Mouse (Mus musculus) splenic B cell, adult 2 months (primary cell): ENCODE data around the gene Slc25a48.

ENCODE experiments used
- DNase-seq: peaks from one replicate; pipeline ENCODE4 v3.0.0-alpha.2; 2011; ENCODE audit warnings: low read depth, low spot score
- H3K27me3 ChIP-seq: 2 replicates; pipeline ENCODE4 v1.6.1; 2012; ENCODE audit warnings: mild to moderate bottlenecking, low read length, moderate library complexity, mixed read lengths; ENCODE audit not compliant: control insufficient read depth, poor library complexity, insufficient read depth, severe bottlenecking
- H3K36me3 ChIP-seq: 2 replicates; pipeline ENCODE4 v1.6.1; 2012; ENCODE audit warnings: mild to moderate bottlenecking, low read length, moderate library complexity, mixed read lengths; ENCODE audit not compliant: control insufficient read depth, poor library complexity, insufficient read depth, severe bottlenecking

Slc25a48 gene

DNA sequence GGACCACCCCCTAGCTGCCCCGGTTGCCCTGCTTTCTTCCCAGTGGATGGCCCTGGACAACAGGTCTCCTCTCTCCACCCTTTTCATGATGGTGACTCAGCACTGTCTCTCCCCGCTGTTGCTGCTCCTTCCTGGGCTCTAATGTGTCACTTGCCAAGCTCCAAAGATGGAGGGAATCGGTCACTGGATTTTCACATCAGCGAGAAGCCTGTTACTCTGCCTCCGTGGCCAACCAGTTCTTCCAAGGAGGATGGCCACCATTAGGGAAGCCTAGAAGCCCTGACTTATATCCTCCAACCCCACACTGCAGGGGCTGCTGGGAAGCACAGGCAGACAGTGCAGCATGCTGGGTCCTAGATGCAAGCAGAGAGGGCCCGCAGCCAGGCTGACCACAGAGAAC is 33.1 kb downstream of the Slc25a48 start:
- Histone ChIP-seq H3K36me3 (no peaks in the 10 kb centered on the region), H3K27me3 (no peaks in the 10 kb centered on the region)
- no peak for DNase-seq

DNA sequence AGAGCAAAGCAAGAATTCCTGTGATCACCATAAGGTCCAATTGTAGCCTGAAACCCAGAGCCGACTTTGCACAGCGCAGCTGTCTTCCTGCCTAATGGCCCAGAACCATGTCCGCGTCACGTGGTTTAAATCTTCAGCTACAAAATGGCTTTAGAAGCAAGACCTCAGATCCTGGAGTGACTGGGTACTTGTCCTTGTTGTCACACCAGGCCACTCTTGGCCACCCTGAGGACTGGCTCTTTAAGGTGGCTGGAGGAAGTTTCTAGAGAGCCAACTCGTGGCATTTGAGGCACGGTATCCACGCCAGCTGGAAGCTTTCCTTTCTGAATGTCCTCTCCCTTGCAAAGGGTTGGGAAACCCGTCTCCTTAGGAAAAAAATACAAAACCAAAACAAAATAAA is 33.8 kb downstream of the Slc25a48 start:
- Histone ChIP-seq H3K36me3 (no peaks in the 10 kb centered on the region), H3K27me3 (no peaks in the 10 kb centered on the region)
- no peak for DNase-seq

DNA sequence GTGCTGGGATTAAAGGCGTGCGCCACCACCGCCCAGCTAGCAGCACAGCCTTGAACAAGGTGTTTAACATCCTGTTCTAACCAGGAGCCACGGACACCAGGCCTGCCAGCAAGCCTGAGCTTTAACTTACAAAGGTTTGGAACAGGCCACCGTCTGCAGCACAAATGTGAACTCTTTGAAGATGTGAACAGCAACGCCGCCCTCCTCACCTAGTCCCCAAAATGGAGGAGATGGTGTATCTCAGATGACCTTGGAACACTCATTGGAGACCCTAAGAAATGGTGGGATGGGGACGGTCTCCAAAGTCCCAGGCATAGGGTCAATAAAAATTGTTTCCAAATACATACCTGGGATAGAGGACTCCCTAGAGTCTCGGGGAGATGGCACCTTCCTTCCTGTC is 34.5 kb downstream of the Slc25a48 start:
- Histone ChIP-seq H3K27me3 (no peaks in the 10 kb centered on the region), H3K36me3 (no peaks in the 10 kb centered on the region)
- no peak for DNase-seq

DNA sequence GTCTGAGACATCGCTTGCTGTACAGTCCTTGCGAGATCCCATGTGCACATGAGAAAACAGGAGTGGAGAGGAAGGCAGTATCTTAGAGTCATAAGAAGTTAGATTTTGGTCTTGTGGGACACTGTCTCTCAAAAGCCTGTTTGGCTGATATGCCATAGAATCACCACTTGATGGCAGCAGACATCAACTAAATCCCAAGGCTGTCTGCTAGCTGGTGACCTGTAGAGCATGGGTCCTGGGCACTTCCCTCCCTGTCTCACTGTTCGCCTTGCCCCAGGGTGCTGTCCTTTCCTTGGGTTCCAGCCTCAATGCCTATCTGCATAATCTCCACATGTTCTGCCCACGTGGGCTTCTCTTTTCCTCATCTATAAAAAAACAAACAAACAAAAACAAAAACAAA is 37.2 kb downstream of the Slc25a48 start:
- DNase-seq = peak; percentile 59
- Histone ChIP-seq H3K27me3 (no peaks in the 10 kb centered on the region), H3K36me3 (no peaks in the 10 kb centered on the region)

DNA sequence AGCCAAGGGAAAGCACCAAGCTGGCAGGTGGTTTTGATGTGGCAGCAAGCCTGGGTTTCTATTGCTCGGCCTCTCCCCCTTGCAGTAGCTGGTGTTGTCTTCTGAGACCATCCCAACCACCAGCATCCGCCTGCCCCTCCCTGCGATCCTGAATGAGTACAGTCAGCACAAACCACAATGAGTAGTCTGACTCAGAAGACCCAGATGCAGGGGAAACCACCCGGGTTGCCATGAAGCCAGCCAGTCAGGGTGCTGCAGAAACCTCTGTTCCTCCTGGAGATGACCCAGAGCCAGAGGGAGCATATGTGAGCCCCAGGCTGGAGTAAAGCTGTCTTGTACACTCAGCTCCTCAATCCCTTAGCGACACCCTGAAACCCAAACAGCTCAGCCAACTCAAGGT is 38.6 kb downstream of the Slc25a48 start:
- Histone ChIP-seq H3K36me3 (no peaks in the 10 kb centered on the region), H3K27me3 (no peaks in the 10 kb centered on the region)
- DNase-seq = no peak

DNA sequence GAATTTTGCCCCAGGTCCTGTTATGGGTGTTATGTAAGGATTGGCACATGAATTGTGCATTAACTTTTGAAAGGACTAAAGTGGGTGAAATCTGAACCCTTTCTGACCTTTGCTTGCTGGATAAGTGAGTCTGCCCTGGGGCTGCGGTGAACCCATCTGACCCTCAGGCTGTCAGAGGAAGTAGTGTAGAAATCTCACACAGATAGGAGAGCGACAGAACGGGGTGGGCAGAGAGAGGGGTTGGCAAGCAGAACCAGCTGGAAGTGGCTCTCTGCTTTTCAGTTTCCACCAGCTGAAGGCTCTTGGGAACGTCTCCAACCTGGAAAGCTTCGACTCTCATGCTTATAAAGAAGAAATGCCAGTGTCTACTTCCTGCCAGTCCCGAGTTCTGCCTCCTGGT is 39.1 kb downstream of the Slc25a48 start:
- no peak for DNase-seq
- Histone ChIP-seq H3K27me3 (no peaks in the 10 kb centered on the region), H3K36me3 (no peaks in the 10 kb centered on the region)

DNA sequence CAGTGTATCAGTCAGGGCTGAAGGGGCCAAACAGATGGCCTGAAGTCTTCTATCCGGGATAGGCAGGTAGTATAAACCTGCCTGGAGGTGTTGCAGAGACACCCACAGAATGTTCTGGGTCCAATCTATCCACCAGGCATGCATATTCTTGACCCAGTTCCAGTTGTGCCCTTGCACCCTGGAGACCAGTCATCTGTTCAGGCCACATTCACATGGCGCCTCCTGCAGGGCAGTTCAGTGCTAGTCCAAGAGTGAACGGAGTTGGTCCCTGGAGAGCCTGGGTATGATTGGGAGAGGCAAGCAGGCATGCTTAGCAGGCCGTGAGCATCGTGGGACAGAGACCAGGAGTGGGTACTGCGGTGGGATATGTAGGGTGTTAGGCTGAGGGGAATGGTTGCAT is 39.9 kb downstream of the Slc25a48 start:
- DNase-seq = no peak
- no peaks in the 10 kb centered on the region for H3K27me3 ChIP-seq
- no peaks in the 10 kb centered on the region for H3K36me3 ChIP-seq

DNA sequence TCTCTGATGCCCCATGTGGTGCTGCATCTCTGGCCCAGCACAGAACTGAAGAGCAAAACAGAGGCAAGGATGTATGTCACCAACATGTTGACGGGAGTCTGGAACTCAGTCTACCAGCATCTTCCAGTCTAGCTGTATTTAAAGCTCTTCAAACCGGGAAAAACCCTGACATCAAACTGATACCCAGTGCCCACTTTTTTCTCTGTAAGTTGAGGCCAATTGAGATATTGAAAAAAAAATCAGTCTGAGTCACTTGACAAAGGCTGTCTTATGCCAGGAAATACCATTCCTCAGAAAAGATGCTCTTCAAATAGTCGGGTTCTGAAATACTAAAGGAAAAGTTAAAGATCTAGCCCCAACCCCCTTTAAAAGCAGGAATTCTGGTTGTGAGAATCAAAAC is 44.0 kb downstream of the Slc25a48 start, which contains the start of gene Il9:
Il9 (minus strand) TSS at position 101 of the 400 bp plus-strand sequence.
- Histone ChIP-seq H3K36me3 (no peaks in the 10 kb centered on the region), H3K27me3 (no peaks in the 10 kb centered on the region)
- no peak for DNase-seq

DNA sequence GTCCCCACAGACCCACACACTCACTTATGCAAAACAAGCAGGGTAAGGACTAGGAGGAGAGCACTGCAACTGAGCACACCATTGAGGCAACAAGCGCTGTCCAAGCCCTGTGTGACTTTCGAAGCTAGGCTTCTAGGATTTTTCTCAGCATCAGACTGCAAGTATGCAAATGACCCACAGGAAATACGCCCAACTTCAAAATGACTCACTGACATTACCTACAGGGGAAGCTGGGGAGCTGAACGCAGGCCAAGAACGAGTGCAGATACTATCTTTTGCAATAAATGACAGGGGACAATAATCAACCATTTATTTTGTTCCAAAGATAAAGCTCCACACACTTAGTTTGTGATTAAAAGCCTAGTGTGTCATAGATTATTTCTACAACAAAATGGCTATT is 49.9 kb downstream of the Slc25a48 start:
- no peak for DNase-seq
- Histone ChIP-seq H3K27me3 (no peaks in the 10 kb centered on the region; the same call in 1 of the 2 replicates), H3K36me3 (no peaks in the 10 kb centered on the region)

DNA sequence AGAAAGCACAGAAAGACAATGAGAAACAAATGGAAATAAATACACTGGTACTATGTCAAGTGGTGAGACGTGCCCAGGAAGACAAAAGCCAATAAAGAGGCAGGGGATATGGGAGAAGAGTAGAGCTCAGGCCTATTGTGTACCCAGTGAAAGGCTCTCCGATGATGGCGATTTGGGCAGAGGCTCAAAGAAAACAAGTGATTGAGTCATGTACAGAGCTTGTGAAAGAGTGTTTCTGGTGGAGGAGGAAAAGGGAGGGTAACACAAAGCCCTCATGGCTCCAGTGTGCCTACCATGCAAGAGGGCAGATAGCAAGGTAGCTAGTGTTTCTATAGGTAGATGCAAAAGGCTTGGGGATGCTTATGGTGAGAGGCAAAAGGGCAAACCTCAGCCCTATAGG is 56.3 kb downstream of the Slc25a48 start:
- Histone ChIP-seq H3K36me3 (no peaks in the 10 kb centered on the region), H3K27me3 (no peaks in the 10 kb centered on the region)
- no peak for DNase-seq

DNA sequence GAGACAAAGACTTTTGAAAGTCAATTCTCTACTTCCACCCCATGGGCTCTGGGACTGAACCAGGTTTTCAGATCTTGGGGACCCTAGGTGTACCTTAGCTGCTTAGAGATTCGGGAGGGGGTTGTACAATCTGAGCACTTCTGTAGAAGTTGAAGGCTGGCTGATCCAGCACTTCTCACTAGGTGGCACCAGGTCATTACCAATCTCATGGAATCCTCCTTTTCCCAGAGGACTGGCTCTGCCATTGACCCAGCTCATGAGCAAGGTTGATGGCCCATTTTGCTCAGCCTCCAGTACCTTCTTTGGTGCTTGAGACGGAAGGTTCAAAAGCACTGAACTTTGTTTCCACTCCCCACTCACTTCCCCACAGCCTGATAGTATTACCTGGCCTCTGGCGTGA is 62.0 kb downstream of the Slc25a48 start:
- Histone ChIP-seq H3K36me3 (no peaks in the 10 kb centered on the region), H3K27me3 (no peaks in the 10 kb centered on the region)
- DNase-seq = no peak

DNA sequence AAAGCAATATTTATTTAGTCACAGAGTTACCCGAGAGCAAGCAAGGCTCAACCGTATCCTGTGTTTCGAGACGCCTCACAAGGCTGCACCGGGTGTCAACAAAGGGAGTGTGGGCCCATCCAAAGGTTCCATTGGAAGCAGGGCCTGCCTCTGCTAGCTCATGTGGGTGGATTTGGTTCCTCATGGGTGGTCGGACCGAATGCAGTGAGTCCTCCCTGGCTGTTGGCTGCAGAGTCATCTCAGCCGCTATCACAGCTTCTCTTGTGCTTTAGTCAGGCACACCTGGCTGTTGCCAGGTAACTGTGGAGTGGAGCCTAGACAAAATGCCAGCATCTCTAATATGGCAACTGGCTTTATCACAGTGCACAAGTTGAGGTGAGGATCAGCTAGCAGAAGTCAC is 62.5 kb downstream of the Slc25a48 start:
- DNase-seq = no peak
- Histone ChIP-seq H3K27me3 (no peaks in the 10 kb centered on the region), H3K36me3 (no peaks in the 10 kb centered on the region)

DNA sequence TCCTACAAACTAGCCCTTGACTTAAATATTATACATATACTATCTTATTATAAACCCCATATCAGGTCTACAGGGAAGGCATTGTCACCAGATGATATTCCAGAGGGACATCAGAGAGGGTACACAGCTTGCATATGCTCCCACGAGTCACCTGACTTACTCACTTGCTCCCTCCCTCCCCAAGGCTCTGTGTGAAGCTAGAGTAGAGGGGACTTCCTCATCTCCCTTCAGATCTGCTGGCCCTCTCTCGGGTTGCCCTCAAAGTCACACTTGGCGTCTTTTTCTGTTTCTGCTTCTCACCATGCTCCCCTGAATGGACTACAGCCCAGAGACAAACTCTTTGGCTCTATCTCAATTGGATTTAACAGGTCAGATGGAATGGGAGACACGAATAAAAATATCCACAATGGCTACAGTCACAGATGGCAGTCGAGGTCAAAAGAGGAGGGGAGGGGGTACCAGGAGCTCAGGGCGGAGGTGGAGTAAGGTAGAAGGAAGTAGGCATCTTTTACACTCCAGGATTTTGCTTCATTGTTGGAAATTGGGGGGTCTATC is 63.8 kb downstream of the Slc25a48 start:
- no peak for DNase-seq
- no peaks in the 10 kb centered on the region for H3K27me3 ChIP-seq
- H3K36me3 ChIP-seq = no peaks in the 10 kb centered on the region

DNA sequence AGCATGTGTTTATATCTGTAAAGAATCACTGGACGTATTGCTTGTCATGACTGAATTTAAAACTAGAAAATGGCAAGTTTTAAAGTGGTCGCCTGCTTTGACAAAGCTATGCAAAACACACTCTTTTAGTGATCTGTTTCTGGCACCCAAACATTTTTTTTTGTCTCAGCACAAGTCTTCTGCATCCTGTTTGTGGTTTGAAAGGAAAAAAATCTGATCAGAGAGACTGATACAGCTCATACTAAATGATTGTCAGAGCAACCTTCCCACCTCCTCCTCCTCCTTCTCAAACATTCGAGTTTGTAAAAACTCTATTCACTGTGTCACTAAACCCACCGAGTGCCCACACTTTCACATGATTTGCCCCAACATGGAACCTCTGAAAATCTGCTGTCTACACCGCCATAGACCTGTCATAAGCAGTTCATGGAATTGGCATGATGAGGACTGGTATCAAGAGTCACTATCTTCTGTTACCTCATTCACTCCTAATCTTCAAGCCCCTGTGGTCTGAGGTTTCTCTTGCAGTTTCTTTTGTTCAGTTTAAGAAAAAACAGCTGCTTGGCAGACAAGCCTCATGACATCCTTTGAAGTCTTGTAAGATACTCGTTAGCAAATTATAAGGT is 68.8 kb downstream of the Slc25a48 start:
- DNase-seq = no peak
- no peaks in the 10 kb centered on the region for H3K36me3 ChIP-seq
- H3K27me3 ChIP-seq = no peaks in the 10 kb centered on the region

DNA sequence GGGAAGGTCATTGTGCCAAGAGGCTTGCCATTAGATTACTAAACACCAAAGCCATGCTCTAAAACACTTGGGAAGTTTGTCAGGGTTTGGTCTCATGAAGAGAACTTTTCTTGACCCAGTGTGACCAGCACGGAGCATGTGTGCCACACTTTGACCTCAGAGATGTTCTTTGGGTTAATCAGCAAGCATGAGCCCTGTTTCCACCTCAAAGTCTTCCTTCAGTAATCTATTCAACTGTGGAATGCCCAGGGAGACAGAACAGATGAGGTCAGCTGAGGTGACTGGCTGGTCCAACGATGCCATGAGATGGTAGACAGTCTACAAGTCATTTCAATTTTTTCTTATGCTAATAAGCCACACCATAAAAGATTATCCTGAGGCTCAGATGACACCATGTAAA is 71.6 kb downstream of the Slc25a48 start:
- Histone ChIP-seq H3K27me3 (no peaks in the 10 kb centered on the region), H3K36me3 (no peaks in the 10 kb centered on the region)
- no peak for DNase-seq

DNA sequence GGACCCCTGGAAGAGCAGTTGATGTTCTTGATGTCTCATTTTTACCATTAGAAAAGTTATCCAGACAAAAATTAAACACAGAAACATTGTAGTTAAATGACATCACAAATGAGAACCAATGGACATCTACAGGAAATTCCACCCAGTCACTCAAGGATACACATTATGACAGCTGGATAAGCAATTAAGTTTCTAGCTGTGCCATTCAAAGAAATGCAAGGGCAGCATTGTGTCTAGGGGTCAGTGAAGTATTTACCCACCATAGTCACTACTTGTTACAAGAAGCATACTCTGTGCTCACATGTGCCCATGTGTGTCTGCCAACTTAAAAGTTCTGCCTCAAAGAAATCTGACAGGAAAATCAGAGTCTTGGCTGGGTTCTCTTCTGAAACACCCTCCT is 75.4 kb downstream of the Slc25a48 start:
- H3K27me3 ChIP-seq = no peaks in the 10 kb centered on the region
- DNase-seq = no peak
- H3K36me3 ChIP-seq = no peaks in the 10 kb centered on the region
